Comparison of ENCODE assay signal across 25 mouse cellular contexts in genomic region chr16:78306606-78307005, GRCm38 (mm10).
"Had no signal": no experiment of that assay in that cellular context is flagged by ENCODE, and none has a peak within 500 bp of the region (broad histone marks: within the 10 kb centered on the region; RNA-seq: fewer than 3 reads in every experiment).

No protein-coding gene starts in this region.

- H3K9ac ChIP-seq: heart, embryonic 13.5 days; heart, embryonic 15.5 days; hindbrain, embryonic 12.5 days; hindbrain, embryonic 14.5 days; limb, embryonic 12.5 days had no signal

- H3K4me2 ChIP-seq: heart, embryonic 11.5 days; heart, embryonic 13.5 days; heart, embryonic 15.5 days; hindbrain, embryonic 12.5 days; hindbrain, embryonic 14.5 days; limb, embryonic 12.5 days had no signal

- H3K27me3 ChIP-seq: heart, embryonic 13.5 days; heart, embryonic 15.5 days; hindbrain, embryonic 12.5 days; limb, embryonic 12.5 days had no signal

- H3K27ac ChIP-seq: gastrocnemius, adult 2 months; heart, embryonic 13.5 days; heart, embryonic 15.5 days; hindbrain, embryonic 10.5 days; hindbrain, embryonic 12.5 days; hindbrain, embryonic 14.5 days; layer of hippocampus, adult 2 months; left cerebral cortex, adult 2 months; limb, embryonic 10.5 days; limb, embryonic 12.5 days had no signal

- H3K4me3 ChIP-seq: gastrocnemius, adult 2 months; heart, adult 2 months; heart, embryonic 13.5 days; heart, embryonic 15.5 days; hindbrain, embryonic 10.5 days; hindbrain, embryonic 12.5 days; layer of hippocampus, adult 2 months; left cerebral cortex, adult 2 months; limb, embryonic 10.5 days; limb, embryonic 12.5 days had no signal

- ATAC-seq: forebrain, embryonic 16.5 days; hindbrain, embryonic 16.5 days; inflammation-experienced regulatory T-cells, adult 6 months; intestine, embryonic 16.5 days had no signal

- DNase-seq: gastrocnemius, adult 2 months; gastrocnemius, postnatal 10 days; gastrocnemius, postnatal 25 days; heart, adult 2 months; heart, postnatal 4 days; kidney, adult 18-20 months; kidney, adult 8-10 months; kidney, postnatal 10 days; kidney, postnatal 25 days; kidney, postnatal 4 days; liver had no signal

- H3K36me3 ChIP-seq: heart, embryonic 13.5 days; heart, embryonic 15.5 days had no signal

- H3K9me3 ChIP-seq: heart, embryonic 13.5 days; heart, embryonic 15.5 days; hindbrain, embryonic 10.5 days; hindbrain, embryonic 12.5 days; limb, embryonic 10.5 days; limb, embryonic 12.5 days had no signal
